ENCODE assay signal across 10 mouse cellular contexts in genomic region chr7:92125886-92126285, GRCm38 (mm10).
A peak's percentile ranks its signal among the peaks of the same experiment; 100 is the strongest.
DNase-seq lines count a peak whose midpoint lies in the region; ATAC-seq lines count a peak whose summit lies in the region.
"Had no signal": no experiment of that assay in that cellular context is flagged by ENCODE, and none has a peak within 500 bp of the region (broad histone marks: within the 10 kb centered on the region; RNA-seq: fewer than 3 reads in every experiment).

No protein-coding gene starts in this region.

- H3K27me3 ChIP-seq in hindbrain, embryonic 16.5 days (replicated peaks; ENCODE audit: control insufficient read depth, insufficient read depth, low read length): no peaks in the 10 kb centered on the region
- no peaks in the 10 kb centered on the region for H3K27me3 ChIP-seq in hindbrain, embryonic 12.5 days
- H3K27me3 ChIP-seq in embryonic facial prominence, embryonic 13.5 days: no peaks in the 10 kb centered on the region
- no peaks in the 10 kb centered on the region for H3K27me3 ChIP-seq in neural tube, embryonic 15.5 days (replicated peaks)

- no peaks in the 10 kb centered on the region for H3K4me1 ChIP-seq in hindbrain, embryonic 16.5 days (ENCODE audit: control insufficient read depth, insufficient read depth, low read depth, low read length)
- no peaks in the 10 kb centered on the region for H3K4me1 ChIP-seq in hindbrain, embryonic 12.5 days
- no peaks in the 10 kb centered on the region; the same call in 1 of the 2 replicates for H3K4me1 ChIP-seq in embryonic facial prominence, embryonic 13.5 days
- H3K4me1 ChIP-seq in neural tube, embryonic 15.5 days: peaks cover 5% of the 10 kb centered on the region; the same call in 1 of the 2 replicates

- peak; percentile 75 for DNase-seq in retina, postnatal 1 day
- no peak for DNase-seq in urinary bladder, postnatal 10 days (ENCODE audit: low spot score)
- DNase-seq in layer of hippocampus, adult 8-10 months (ENCODE audit: low spot score in 2 of 2): no peak
- DNase-seq: gastrocnemius, postnatal 14 days had no signal

- WGBS in hindbrain, embryonic 16.5 days: 35% methylated on average over 3 of the region's 3 CpGs
- WGBS in hindbrain, embryonic 12.5 days: 58% methylated on average over 3 of the region's 3 CpGs
- WGBS in embryonic facial prominence, embryonic 13.5 days: 17% methylated on average over 3 of the region's 3 CpGs
- WGBS in neural tube, embryonic 15.5 days: 52% methylated on average over 3 of the region's 3 CpGs

- no peaks in the 10 kb centered on the region for H3K9me3 ChIP-seq in hindbrain, embryonic 16.5 days (ENCODE audit: control insufficient read depth, low read length)
- no peaks in the 10 kb centered on the region for H3K9me3 ChIP-seq in hindbrain, embryonic 12.5 days (replicated peaks)
- no peaks in the 10 kb centered on the region for H3K9me3 ChIP-seq in embryonic facial prominence, embryonic 13.5 days
- H3K9me3 ChIP-seq in neural tube, embryonic 15.5 days (replicated peaks): no peaks in the 10 kb centered on the region

- H3K4me2 ChIP-seq in hindbrain, embryonic 16.5 days (ENCODE audit: low read length): no peak overlapping the region
- H3K4me2 ChIP-seq in hindbrain, embryonic 12.5 days (replicated peaks): no peak overlapping the region
- no peak overlapping the region for H3K4me2 ChIP-seq in embryonic facial prominence, embryonic 13.5 days
- H3K4me2 ChIP-seq in neural tube, embryonic 15.5 days: no peak overlapping the region

- peak; percentile 73; the same call in 1 of the 2 replicates for ATAC-seq in hindbrain, embryonic 16.5 days
- ATAC-seq in hindbrain, embryonic 12.5 days (ENCODE audit: low FRiP score): no peak
- peak; percentile 72 for ATAC-seq in cerebellum, adult (ENCODE audit: insufficient number of reproducible peaks, low FRiP score, low TSS enrichment)
- ATAC-seq in embryonic facial prominence, embryonic 13.5 days (ENCODE audit: insufficient number of reproducible peaks, insufficient read depth, low FRiP score, low TSS enrichment, low read depth): 0 out of 2 replicates have a peak, but pooled peaks have one; percentile 10
- no peak for ATAC-seq in neural tube, embryonic 15.5 days (ENCODE audit: low FRiP score)

- no peak overlapping the region for H3K27ac ChIP-seq in hindbrain, embryonic 16.5 days (ENCODE audit: low read depth, low read length)
- no peak overlapping the region for H3K27ac ChIP-seq in hindbrain, embryonic 12.5 days
- H3K27ac ChIP-seq in embryonic facial prominence, embryonic 13.5 days: peak overlapping the region; percentile 3; the same call in 1 of the 2 replicates
- no peak overlapping the region for H3K27ac ChIP-seq in neural tube, embryonic 15.5 days (replicated peaks)
- H3K27ac ChIP-seq: layer of hippocampus, adult 2 months had no signal

- H3K9ac ChIP-seq in hindbrain, embryonic 16.5 days (ENCODE audit: low read depth, low read length): no peak overlapping the region
- no peak overlapping the region for H3K9ac ChIP-seq in hindbrain, embryonic 12.5 days
- no peak overlapping the region for H3K9ac ChIP-seq in embryonic facial prominence, embryonic 13.5 days
- no peak overlapping the region for H3K9ac ChIP-seq in neural tube, embryonic 15.5 days (replicated peaks)

- H3K36me3 ChIP-seq in hindbrain, embryonic 16.5 days (ENCODE audit: control insufficient read depth, insufficient read depth, low read length): no peaks in the 10 kb centered on the region
- no peaks in the 10 kb centered on the region for H3K36me3 ChIP-seq in hindbrain, embryonic 12.5 days
- H3K36me3 ChIP-seq in embryonic facial prominence, embryonic 13.5 days: no peaks in the 10 kb centered on the region
- H3K36me3 ChIP-seq in neural tube, embryonic 15.5 days: no peaks in the 10 kb centered on the region

- no peak overlapping the region for H3K4me3 ChIP-seq in hindbrain, embryonic 16.5 days (ENCODE audit: low read length)
- no peak overlapping the region for H3K4me3 ChIP-seq in hindbrain, embryonic 12.5 days
- H3K4me3 ChIP-seq in embryonic facial prominence, embryonic 13.5 days: no peak overlapping the region
- H3K4me3 ChIP-seq in neural tube, embryonic 15.5 days (replicated peaks): no peak overlapping the region
- H3K4me3 ChIP-seq: layer of hippocampus, adult 2 months had no signal

Comparison
In these comparisons a context has a peak if more than half of its experiments do, and no peak if none do; other contexts are left out.
1. ATAC-seq: peak in hindbrain, embryonic 16.5 days (single experiment), cerebellum, adult (single experiment) and embryonic facial prominence, embryonic 13.5 days (single experiment); none in hindbrain, embryonic 12.5 days (single experiment) and neural tube, embryonic 15.5 days (single experiment).